Mouse (Mus musculus): ENCODE data around the gene Grem2.

DNA sequence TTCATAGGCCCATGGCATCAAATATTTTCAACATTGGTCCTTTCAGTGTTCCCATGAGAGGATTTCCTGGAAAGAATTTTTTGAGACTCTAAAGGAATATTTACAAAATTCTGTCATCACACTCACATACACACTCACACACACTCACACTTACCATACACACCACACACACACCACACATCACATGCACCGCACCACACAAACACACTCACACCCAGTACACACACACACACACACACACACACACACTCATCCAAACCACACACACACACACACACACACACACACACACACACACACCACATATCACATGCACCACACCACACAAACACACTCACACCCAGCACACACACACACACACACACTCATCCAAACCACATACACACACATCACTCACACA, 33.5 kb downstream of the Grem2 start:
- TF ChIP-seq POLR2A (IDR thresholded peaks at IDR 0.05; ENCODE audit: borderline replicate concordance, control insufficient read depth, low read depth, low read length) = no peak
- TF ChIP-seq CTCF (IDR thresholded peaks at IDR 0.05; ENCODE audit: control insufficient read depth, insufficient read depth, low read length) = no peak
